Comparison of ENCODE assay signal across 21 mouse cellular contexts in the genomic region with DNA sequence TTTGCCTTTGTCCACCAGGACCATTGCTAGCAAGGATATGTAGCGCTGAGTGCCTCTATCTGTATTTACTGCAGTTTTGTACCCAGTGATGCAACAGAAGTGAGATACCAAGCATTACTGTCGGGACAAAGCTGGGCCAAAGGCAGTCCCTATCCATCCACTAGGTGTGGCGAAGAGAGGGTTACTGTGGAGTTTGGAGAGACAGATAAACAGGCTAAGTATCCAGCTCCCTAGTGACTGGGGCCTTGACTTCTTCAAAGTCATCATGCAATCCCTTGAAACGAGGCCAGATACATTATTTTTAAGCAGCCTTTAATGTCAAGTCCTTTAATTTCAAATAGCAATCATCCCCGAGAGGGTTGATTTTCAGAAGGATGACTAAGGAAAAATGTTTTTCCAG.
"Had no signal": no experiment of that assay in that cellular context is flagged by ENCODE, and none has a peak within 500 bp of the region (broad histone marks: within the 10 kb centered on the region; RNA-seq: fewer than 3 reads in every experiment).

No protein-coding gene starts in this region.

- H3K9ac ChIP-seq: kidney, embryonic 15.5 days; liver, embryonic 13.5 days; midbrain, embryonic 12.5 days; midbrain, embryonic 15.5 days; neural tube, embryonic 12.5 days; neural tube, embryonic 15.5 days; stomach, embryonic 15.5 days had no signal

- H3K4me3 ChIP-seq: kidney, embryonic 15.5 days; left cerebral cortex, adult 2 months; liver, embryonic 13.5 days; midbrain, embryonic 12.5 days; midbrain, embryonic 15.5 days; neural tube, embryonic 12.5 days; neural tube, embryonic 15.5 days; stomach, embryonic 15.5 days had no signal

- H3K27ac ChIP-seq: kidney, embryonic 15.5 days; left cerebral cortex, adult 2 months; liver, embryonic 13.5 days; macrophage; midbrain, embryonic 12.5 days; midbrain, embryonic 15.5 days; neural tube, embryonic 12.5 days; neural tube, embryonic 15.5 days; stomach, embryonic 15.5 days had no signal

- H3K4me1 ChIP-seq: kidney, embryonic 15.5 days; liver, embryonic 13.5 days; midbrain, embryonic 12.5 days; midbrain, embryonic 15.5 days; neural tube, embryonic 12.5 days; neural tube, embryonic 15.5 days; stomach, embryonic 15.5 days had no signal

- H3K27me3 ChIP-seq: kidney, embryonic 15.5 days; liver, embryonic 13.5 days; midbrain, embryonic 12.5 days; midbrain, embryonic 15.5 days; neural tube, embryonic 12.5 days; neural tube, embryonic 15.5 days; stomach, embryonic 15.5 days had no signal

- H3K4me2 ChIP-seq: kidney, embryonic 15.5 days; liver, embryonic 13.5 days; midbrain, embryonic 12.5 days; midbrain, embryonic 15.5 days; neural tube, embryonic 12.5 days; neural tube, embryonic 15.5 days; stomach, embryonic 15.5 days had no signal

- H3K36me3 ChIP-seq: kidney, embryonic 15.5 days; liver, embryonic 13.5 days; midbrain, embryonic 12.5 days; midbrain, embryonic 15.5 days; neural tube, embryonic 12.5 days; neural tube, embryonic 15.5 days; stomach, embryonic 15.5 days had no signal

- ATAC-seq: midbrain, embryonic 15.5 days had no signal

- DNase-seq: kidney, postnatal 10 days; kidney, postnatal 36 days; layer of hippocampus, postnatal 36 days; liver, embryonic 13.5 days; lung, adult 2 months; lung, postnatal 14 days; right cerebral cortex, adult 18-20 months; right cerebral cortex, postnatal 14 days; right cerebral cortex, postnatal 4 days; spleen, adult 18-20 months; thymus, adult 2 months; thymus, postnatal 14 days; thymus, postnatal 4 days had no signal

- H3K9me3 ChIP-seq: liver, embryonic 13.5 days; midbrain, embryonic 15.5 days; neural tube, embryonic 15.5 days; stomach, embryonic 15.5 days had no signal
